Mouse (Mus musculus) skeletal muscle tissue, adult 2 months (tissue): ENCODE data around the gene Sult2b1.

Source experiments
- DNase-seq: peaks from one replicate; pipeline ENCODE4 v3.0.0-alpha.2; 2012; ENCODE audit warnings: low read depth, low spot score

The Sult2b1 gene

GRCm38 (mm10) chr7:45711316-45712021, 73.0 kb downstream of the Sult2b1 start:
- DNase-seq = peak; percentile 63

- DNase-seq = peak; percentile 59
Measured at GRCm38 (mm10) chr7:45710477-45711191, 73.8 kb downstream of the Sult2b1 start.

DNA sequence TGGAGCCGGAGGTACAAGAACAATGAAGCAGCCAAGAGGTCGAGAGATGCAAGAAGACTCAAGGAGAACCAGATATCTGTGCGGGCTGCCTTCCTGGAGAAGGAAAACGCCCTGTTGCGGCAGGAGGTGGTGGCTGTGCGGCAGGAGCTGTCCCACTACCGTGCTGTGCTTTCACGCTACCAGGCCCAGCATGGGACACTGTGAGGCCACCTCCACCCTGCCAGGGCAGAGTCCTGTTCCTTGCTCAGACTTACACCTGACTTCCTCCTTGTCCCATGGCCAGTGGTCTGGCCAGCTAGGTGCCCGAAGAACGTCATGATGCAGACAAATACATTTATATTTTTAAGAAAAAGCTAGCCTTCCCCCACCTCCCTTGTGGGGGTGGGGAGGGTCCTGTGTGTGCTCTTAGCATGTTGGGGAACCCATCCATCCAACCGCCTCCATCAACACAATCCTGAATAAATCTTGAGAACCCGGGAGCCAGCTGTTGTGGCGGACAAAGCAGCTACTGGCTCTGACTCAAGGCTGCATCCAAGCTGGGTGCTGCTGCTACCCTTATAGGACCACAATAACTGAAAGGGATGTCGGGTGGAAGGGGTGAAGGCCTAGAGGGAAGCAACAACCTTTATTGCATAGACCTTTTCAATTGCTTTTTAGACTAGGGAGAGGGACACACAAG, 74.7 kb downstream of the Sult2b1 start:
- DNase-seq = no peak

GRCm38 (mm10) chr7:45709036-45709435, 75.4 kb downstream of the Sult2b1 start:
- DNase-seq = peak; percentile 68

DNA sequence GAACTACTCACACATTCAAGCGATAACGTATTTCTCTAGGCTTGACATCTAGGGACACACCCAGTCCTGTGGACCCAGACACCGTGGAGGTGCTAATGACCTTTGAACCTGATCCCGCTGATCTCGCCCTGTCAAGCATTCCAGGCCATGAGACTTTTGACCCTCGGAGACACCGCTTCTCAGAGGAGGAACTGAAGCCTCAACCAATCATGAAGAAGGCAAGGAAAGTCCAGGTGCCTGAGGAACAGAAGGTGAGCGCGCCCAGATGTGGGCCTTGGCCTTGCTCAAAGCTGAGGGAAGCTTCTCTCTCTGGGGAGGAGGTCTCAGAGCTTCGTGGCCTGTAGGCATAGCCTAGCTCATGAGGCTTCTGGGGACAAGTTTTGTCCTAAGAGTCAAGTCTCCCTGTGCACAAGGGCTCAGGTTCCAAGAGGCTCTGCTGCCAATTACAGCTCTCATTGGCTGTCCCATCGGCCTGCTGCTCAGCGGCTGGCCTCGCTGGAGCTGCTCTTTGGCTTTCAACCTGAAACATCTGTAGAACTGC, 76.2 kb downstream of the Sult2b1 start:
- DNase-seq = peak; percentile 84

DNA sequence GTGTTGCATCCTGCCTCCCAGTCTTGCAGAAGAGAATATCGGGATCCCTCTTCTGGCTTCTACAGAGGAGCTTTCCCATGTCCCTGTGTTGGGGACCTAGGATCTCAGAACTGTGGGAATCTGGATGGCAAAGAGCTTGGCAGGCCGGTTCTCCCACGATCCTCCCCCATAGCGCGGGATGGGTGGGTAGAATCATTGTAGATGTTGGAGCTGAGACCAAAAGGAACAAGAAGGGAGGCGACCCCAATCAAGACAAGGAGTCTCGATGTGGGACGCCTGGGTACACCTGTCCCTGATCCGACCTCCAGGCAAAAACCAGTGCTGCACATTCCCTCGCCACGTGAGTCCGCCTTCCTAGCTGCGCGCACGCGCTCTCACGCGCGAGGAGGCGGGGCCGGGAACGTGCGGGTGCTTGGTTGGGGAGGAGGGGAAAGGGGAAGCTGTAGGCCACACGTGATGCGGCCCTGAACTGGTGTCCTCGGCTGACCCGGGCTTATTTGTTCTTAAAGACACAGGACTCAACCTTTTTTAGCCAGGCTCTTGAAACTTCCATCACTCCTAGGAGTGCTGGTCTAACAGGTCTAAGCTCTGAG, 77.0 kb downstream of the Sult2b1 start:
- DNase-seq = peak; percentile 99

DNA sequence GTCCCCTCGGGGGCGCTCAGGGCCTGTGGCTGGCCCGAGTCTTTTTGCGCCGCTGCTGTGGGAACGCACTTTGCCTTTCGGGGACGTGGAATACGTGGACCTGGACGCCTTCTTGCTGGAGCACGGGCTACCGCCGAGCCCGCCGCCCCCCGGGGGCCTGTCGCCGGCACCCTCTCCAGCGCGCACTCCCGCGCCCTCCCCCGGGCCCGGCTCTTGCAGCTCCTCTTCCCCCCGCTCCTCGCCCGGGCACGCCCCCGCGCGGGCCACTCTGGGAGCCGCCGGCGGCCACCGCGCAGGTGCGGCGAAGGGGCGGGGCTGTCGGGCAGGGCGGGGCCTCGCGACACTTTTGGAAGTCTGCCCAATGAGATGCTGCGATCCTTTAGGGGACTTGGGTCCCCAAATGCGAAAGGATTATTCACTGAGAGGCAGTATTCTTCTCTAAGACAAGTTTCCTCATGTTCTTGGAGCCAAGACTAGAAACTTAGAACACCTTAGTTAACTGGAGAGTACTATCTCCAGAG, 77.7 kb downstream of the Sult2b1 start:
- DNase-seq = peak; percentile 96

- peak; percentile 97 for DNase-seq
Measured at GRCm38 (mm10) chr7:45705873-45706281, 78.6 kb downstream of the Sult2b1 start.

GRCm38 (mm10) chr7:45705443-45705864, 79.0 kb downstream of the Sult2b1 start:
- no peak for DNase-seq

DNA sequence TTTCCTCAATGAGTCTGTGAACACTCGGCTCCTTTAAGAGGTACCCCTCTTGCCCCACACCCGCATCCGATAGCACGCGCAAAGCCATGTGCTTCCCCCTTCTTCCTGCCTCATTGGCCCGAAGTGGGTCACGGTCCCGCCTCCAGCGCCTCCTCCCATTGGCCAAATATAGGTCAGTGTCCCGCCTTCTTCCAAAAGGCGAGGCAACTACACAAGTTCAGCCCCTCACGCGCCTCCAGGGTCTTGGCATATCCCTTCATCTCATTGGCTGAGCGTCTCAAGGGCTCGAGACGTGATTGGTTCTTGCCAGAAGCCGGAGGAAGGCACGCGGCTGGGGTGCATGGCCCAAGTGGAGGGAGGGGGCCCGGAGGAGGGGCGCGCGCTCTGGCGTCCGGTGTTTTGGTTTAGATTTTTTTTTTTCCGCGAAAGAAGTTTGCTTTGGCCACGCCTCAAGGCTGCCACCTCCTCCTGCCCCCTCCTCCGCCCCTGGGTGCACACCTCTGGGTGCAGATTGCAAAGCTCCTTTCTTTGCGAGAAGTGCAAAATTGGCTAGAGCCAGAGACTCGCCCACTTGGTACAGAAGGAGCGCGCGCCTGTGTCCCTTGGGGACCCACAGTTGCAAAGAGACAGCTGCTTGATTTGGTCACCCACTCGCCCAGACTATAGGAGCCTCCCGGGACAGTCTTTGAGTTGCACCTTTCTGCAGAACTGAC, 79.6 kb downstream of the Sult2b1 start, which contains the start of gene Dbp:
Dbp (plus strand) TSS at position 359 of the 713 bp plus-strand sequence.
- DNase-seq = peak; percentile 100

- DNase-seq = peak; percentile 95
Measured at GRCm38 (mm10) chr7:45704046-45704559, 80.4 kb downstream of the Sult2b1 start.

GRCm38 (mm10) chr7:45703521-45704033, 80.9 kb downstream of the Sult2b1 start:
- no peak for DNase-seq

- no peak for DNase-seq
Measured at GRCm38 (mm10) chr7:45702809-45703520, 81.5 kb downstream of the Sult2b1 start.

GRCm38 (mm10) chr7:45702316-45702715, 82.2 kb downstream of the Sult2b1 start:
- DNase-seq = no peak

GRCm38 (mm10) chr7:45701607-45702006, 82.9 kb downstream of the Sult2b1 start:
- no peak for DNase-seq

- no peak for DNase-seq
Measured at GRCm38 (mm10) chr7:45701072-45701471, 83.4 kb downstream of the Sult2b1 start.

DNA sequence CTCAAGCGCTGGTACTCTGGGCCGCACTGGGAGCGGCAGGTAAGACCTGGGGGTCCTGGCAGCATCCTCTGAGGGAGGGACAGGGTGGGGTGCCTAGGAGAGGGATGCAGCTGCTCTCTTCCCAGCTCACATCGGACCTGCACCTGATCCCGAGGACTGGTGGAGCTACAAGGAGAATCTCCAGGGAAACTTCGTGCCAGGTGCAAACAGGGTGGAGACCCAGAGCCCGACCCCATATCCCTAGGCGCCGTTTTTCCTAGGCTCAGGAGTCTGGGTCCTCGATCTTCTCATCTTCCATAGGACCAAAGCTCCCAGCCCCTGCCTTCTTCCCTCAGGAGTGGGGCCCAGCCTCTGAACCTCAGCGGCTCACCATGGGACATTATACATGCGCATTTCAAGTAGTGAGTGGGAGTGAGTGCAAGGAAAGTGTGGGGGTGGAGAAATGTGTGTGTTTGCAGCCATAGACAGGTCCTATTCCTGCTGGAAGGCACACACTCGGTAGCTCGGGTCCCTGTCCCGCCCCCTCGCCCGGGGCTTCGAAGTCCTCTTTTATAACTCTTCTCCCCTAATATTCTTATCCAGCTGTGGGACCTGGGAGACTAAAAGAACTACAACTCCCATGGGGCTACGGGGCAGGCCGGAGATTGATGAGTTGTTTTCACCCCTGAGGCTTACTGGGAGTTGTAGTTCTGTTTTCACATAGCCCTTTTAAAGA, 84.0 kb downstream of the Sult2b1 start:
- peak; percentile 78 for DNase-seq

- DNase-seq = no peak
Measured at GRCm38 (mm10) chr7:45699523-45700141, 84.8 kb downstream of the Sult2b1 start, which contains the start of gene Car11. Gene Car11, plus strand, starts transcription at chr7:45699843.
